Mouse (Mus musculus): Measurements from ENCODE around the gene Nsfl1c. TPM values are rescaled to one million over a fixed set of nuclear protein-coding genes. Genes with fewer than 3 reads are reported as not detected.
"Not testable (repeated sequence)": the region's sequence is repeated elsewhere in the genome, so short reads cannot be mapped to it uniquely, and the experiment has no call there.

Nsfl1c gene
- polyA plus RNA-seq (2014; fragmentation: Nextera tagmentation; extraction: Ambion mirVana): 200 and 220 TPM in 2 replicates

GRCm38 (mm10) chr2:151494035-151494803 is at the start of gene Nsfl1c:
Gene Nsfl1c (plus strand): TSS chr2:151494182.
- peaks cover 29% of the 10 kb centered on the region for H3K36me3 ChIP-seq (ENCODE audit: control insufficient read depth, insufficient read depth, low read length)
- H3K4me2 ChIP-seq (ENCODE audit: low read depth, low read length): peak within 1 kb of the TSS; percentile 76
- peak; percentile 100 for ATAC-seq (ENCODE audit: low read depth)
- H3K4me1 ChIP-seq (ENCODE audit: control insufficient read depth, insufficient read depth, low read length): peaks cover 7% of the 10 kb centered on the region
- WGBS: under 1% methylated on average over 47 of the region's 73 CpGs
- H3K27me3 ChIP-seq (replicated peaks; ENCODE audit: control insufficient read depth, insufficient read depth, low read length): no peaks in the 10 kb centered on the region
- peak within 1 kb of the TSS; percentile 58 for H3K27ac ChIP-seq (replicated peaks; ENCODE audit: low read depth, low read length)
- peak within 1 kb of the TSS; percentile 89 for H3K9ac ChIP-seq (ENCODE audit: low read depth, low read length)
- peak; percentile 96 for DNase-seq (ENCODE audit: low spot score)
- H3K4me3 ChIP-seq (ENCODE audit: low read depth, low read length): peak within 1 kb of the TSS; percentile 92
- H3K9me3 ChIP-seq (ENCODE audit: control insufficient read depth, low read length): no peaks in the 10 kb centered on the region

DNA sequence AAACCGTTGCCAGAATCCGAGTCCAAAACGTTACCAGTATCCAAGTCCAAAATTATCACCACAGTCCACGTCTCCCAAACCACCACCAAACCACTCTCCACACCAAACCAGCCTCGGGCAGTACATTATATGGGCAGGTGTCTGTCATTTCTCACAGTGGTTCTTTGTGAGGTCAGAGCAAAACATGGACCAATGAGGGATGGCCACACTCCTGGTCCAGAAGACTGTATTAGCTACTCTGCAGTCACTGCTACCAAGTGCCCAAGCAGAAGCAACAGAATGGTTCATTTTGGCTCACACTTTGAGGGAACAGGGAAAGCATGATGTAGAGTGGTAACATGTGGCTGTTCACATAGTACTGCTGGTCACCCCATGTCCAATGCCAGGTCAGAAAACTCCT is 17.9 kb upstream of the Nsfl1c start, which contains the start of gene 4921509C19Rik:
4921509C19Rik (minus strand) TSS at position 101 of the 400 bp plus-strand sequence.
- ATAC-seq (ENCODE audit: low read depth); H3K4me2 ChIP-seq (ENCODE audit: low read depth, low read length); H3K36me3 ChIP-seq (ENCODE audit: control insufficient read depth, insufficient read depth, low read length); H3K27me3 ChIP-seq (replicated peaks; ENCODE audit: control insufficient read depth, insufficient read depth, low read length); H3K9ac ChIP-seq (ENCODE audit: low read depth, low read length); H3K27ac ChIP-seq (replicated peaks; ENCODE audit: low read depth, low read length); H3K4me1 ChIP-seq (ENCODE audit: control insufficient read depth, insufficient read depth, low read length); H3K4me3 ChIP-seq (ENCODE audit: low read depth, low read length); H3K9me3 ChIP-seq (ENCODE audit: control insufficient read depth, low read length); DNase-seq (ENCODE audit: low spot score): not testable (repeated sequence)
- 85% methylated on average over 5 of the region's 5 CpGs for whole genome bisulfite sequencing

- Histone ChIP-seq H3K9ac (ENCODE audit: low read depth, low read length) (no peak overlapping the region), H3K27me3 (replicated peaks; ENCODE audit: control insufficient read depth, insufficient read depth, low read length) (no peaks in the 10 kb centered on the region), H3K36me3 (ENCODE audit: control insufficient read depth, insufficient read depth, low read length) (no peaks in the 10 kb centered on the region), H3K4me1 (ENCODE audit: control insufficient read depth, insufficient read depth, low read length) (no peaks in the 10 kb centered on the region), H3K4me2 (ENCODE audit: low read depth, low read length) (no peak overlapping the region), H3K27ac (replicated peaks; ENCODE audit: low read depth, low read length) (no peak overlapping the region), H3K9me3 (ENCODE audit: control insufficient read depth, low read length) (no peaks in the 10 kb centered on the region), H3K4me3 (ENCODE audit: low read depth, low read length) (no peak overlapping the region)
- ATAC-seq (ENCODE audit: low read depth): no peak
- no peak for DNase-seq (ENCODE audit: low spot score)
These were observed 7.5 kb upstream of the Nsfl1c start for GRCm38 (mm10) chr2:151486496-151486895.

DNA sequence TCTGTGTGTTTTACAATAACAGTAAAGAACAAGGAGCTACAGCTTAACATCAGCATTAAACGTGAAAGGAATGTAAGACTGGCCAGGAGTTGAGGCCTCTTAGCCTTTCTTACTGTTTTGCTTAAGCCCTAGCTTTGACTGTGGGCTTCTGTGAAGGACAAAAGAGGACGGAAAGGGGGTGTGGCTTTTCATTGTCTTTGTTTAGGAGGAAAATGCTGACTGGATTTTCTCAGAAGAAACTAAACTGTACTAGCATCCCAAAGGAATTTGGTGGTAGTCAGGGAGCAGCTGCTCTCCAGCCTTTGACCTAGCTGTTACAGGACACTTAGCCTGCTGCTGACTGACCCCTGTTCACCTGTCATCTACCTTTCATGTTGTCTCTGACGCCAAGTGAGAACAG is 4.4 kb downstream of the Nsfl1c start:
- WGBS: 71% methylated on average over 3 of the region's 3 CpGs
- Histone ChIP-seq H3K27me3 (replicated peaks; ENCODE audit: control insufficient read depth, insufficient read depth, low read length) (no peaks in the 10 kb centered on the region), H3K9ac (ENCODE audit: low read depth, low read length) (0 out of 2 replicates have a peak overlapping the region, but pooled peaks have one; percentile 8), H3K4me3 (ENCODE audit: low read depth, low read length) (no peak overlapping the region), H3K27ac (replicated peaks; ENCODE audit: low read depth, low read length) (no peak overlapping the region), H3K4me1 (ENCODE audit: control insufficient read depth, insufficient read depth, low read length) (peaks cover 7% of the 10 kb centered on the region), H3K9me3 (ENCODE audit: control insufficient read depth, low read length) (no peaks in the 10 kb centered on the region), H3K4me2 (ENCODE audit: low read depth, low read length) (no peak overlapping the region), H3K36me3 (ENCODE audit: control insufficient read depth, insufficient read depth, low read length) (peaks cover 66% of the 10 kb centered on the region)
- ATAC-seq (ENCODE audit: low read depth) (no peak), DNase-seq (ENCODE audit: low spot score) (no peak)

- 92% methylated on average over 6 of the region's 6 CpGs for WGBS
These were observed 6.5 kb downstream of the Nsfl1c start for GRCm38 (mm10) chr2:151500442-151501007.

GRCm38 (mm10) chr2:151504226-151504625 is 10.2 kb downstream of the Nsfl1c start:
- Histone ChIP-seq H3K9me3 (ENCODE audit: control insufficient read depth, low read length) (no peaks in the 10 kb centered on the region), H3K36me3 (ENCODE audit: control insufficient read depth, insufficient read depth, low read length) (peaks cover 84% of the 10 kb centered on the region), H3K9ac (ENCODE audit: low read depth, low read length) (no peak overlapping the region), H3K4me2 (ENCODE audit: low read depth, low read length) (no peak overlapping the region), H3K4me1 (ENCODE audit: control insufficient read depth, insufficient read depth, low read length) (no peaks in the 10 kb centered on the region), H3K4me3 (ENCODE audit: low read depth, low read length) (no peak overlapping the region), H3K27me3 (replicated peaks; ENCODE audit: control insufficient read depth, insufficient read depth, low read length) (no peaks in the 10 kb centered on the region), H3K27ac (replicated peaks; ENCODE audit: low read depth, low read length) (no peak overlapping the region)
- no peak for ATAC-seq (ENCODE audit: low read depth)
- 88% methylated on average over 4 of the region's 4 CpGs for WGBS
- DNase-seq (ENCODE audit: low spot score): no peak

More at GRCm38 (mm10) chr2:151500442-151501007, 6.5 kb downstream of the Nsfl1c start:
- ATAC-seq (ENCODE audit: low read depth) (no peak), DNase-seq (ENCODE audit: low spot score) (no peak)
- peaks cover 87% of the 10 kb centered on the region for H3K36me3 ChIP-seq (ENCODE audit: control insufficient read depth, insufficient read depth, low read length)
- H3K4me1 ChIP-seq (ENCODE audit: control insufficient read depth, insufficient read depth, low read length): no peaks in the 10 kb centered on the region
- H3K27me3 ChIP-seq (replicated peaks; ENCODE audit: control insufficient read depth, insufficient read depth, low read length): no peaks in the 10 kb centered on the region
- no peaks in the 10 kb centered on the region for H3K9me3 ChIP-seq (ENCODE audit: control insufficient read depth, low read length)
- no peak overlapping the region for H3K9ac ChIP-seq (ENCODE audit: low read depth, low read length)
- no peak overlapping the region for H3K27ac ChIP-seq (replicated peaks; ENCODE audit: low read depth, low read length)
- H3K4me3 ChIP-seq (ENCODE audit: low read depth, low read length): no peak overlapping the region
- H3K4me2 ChIP-seq (ENCODE audit: low read depth, low read length): no peak overlapping the region

GRCm38 (mm10) chr2:151512199-151512598 is 18.2 kb downstream of the Nsfl1c start:
- no peaks in the 10 kb centered on the region for H3K9me3 ChIP-seq (ENCODE audit: control insufficient read depth, low read length)
- no peak overlapping the region for H3K9ac ChIP-seq (ENCODE audit: low read depth, low read length)
- H3K27me3 ChIP-seq (replicated peaks; ENCODE audit: control insufficient read depth, insufficient read depth, low read length): no peaks in the 10 kb centered on the region
- H3K36me3 ChIP-seq (ENCODE audit: control insufficient read depth, insufficient read depth, low read length): peaks cover 89% of the 10 kb centered on the region
- no peak overlapping the region for H3K4me3 ChIP-seq (ENCODE audit: low read depth, low read length)
- no peaks in the 10 kb centered on the region; the same call in 1 of the 2 replicates for H3K4me1 ChIP-seq (ENCODE audit: control insufficient read depth, insufficient read depth, low read length)
- DNase-seq (ENCODE audit: low spot score) (peak; percentile 86), ATAC-seq (ENCODE audit: low read depth) (peak; percentile 86)
- H3K27ac ChIP-seq (replicated peaks; ENCODE audit: low read depth, low read length): no peak overlapping the region
- H3K4me2 ChIP-seq (ENCODE audit: low read depth, low read length): no peak overlapping the region

DNA sequence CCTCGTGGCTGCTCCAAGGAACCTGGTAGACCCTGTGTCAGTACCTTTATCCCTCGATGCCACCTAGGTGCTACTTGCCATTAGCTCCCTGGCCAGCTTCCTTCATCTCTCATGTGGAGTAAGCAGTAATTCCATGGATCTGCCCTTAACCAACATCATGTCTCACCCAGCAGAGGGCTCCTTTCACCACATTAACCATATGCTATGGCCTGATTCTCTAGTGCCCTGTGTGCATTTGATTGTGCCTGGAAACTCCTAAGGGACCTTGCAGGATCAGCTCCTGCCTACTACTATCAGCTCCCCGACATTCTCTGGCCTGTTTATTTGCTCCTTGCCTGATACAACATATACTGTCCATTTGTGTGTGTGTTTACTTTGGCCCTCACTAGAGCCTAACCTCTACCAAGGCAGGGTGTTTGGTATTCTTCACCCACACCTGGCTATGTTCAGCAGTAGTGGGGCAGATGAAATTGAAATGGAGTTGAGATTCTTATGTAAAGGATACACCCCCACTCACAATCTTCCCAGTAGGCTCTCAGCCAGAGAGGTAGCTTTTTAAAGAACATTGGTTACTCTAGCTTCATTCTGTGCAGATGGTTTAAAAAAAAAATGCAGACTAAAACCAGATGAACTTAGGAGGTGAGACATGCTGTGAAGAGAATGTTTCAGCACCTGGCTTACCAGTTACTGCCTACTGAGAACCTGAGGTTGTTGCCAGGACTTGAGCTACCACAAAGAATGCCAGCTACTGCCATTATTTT is 19.7 kb downstream of the Nsfl1c start:
- ATAC-seq (ENCODE audit: low read depth): no peak
- H3K4me1 ChIP-seq (ENCODE audit: control insufficient read depth, insufficient read depth, low read length): no peaks in the 10 kb centered on the region; the same call in 1 of the 2 replicates
- 90% methylated on average over 3 of the region's 3 CpGs for WGBS
- no peaks in the 10 kb centered on the region for H3K27me3 ChIP-seq (replicated peaks; ENCODE audit: control insufficient read depth, insufficient read depth, low read length)
- no peak overlapping the region for H3K4me3 ChIP-seq (ENCODE audit: low read depth, low read length)
- H3K27ac ChIP-seq (replicated peaks; ENCODE audit: low read depth, low read length): no peak overlapping the region
- H3K9me3 ChIP-seq (ENCODE audit: control insufficient read depth, low read length): no peaks in the 10 kb centered on the region
- H3K9ac ChIP-seq (ENCODE audit: low read depth, low read length): no peak overlapping the region
- peaks cover 81% of the 10 kb centered on the region for H3K36me3 ChIP-seq (ENCODE audit: control insufficient read depth, insufficient read depth, low read length)
- no peak overlapping the region for H3K4me2 ChIP-seq (ENCODE audit: low read depth, low read length)
- DNase-seq (ENCODE audit: low spot score): no peak
